Mouse (Mus musculus) heart, adult 2 months (tissue): ENCODE measurements around the gene Map7. TPM values are rescaled to one million over a fixed set of nuclear protein-coding genes. Genes with fewer than 3 reads are reported as not detected.

ENCODE experiments used
- DNase-seq, 2 experiments: peaks; one replicate each; pipeline ENCODE4 v3.0.0; 2021
- H3K27ac ChIP-seq: fragments of 200-600 bp; 2 replicates; pipeline ENCODE4 v1.8.1; 2022
- H3K27me3 ChIP-seq: fragments of 200-500 bp; 2 replicates; pipeline ENCODE4 v1.6.1; 2012; ENCODE audit warnings: mild to moderate bottlenecking, low read length, inconsistent platforms, mixed read lengths; ENCODE audit not compliant: control insufficient read depth, insufficient read depth
- H3K36me3 ChIP-seq: fragments of 200-500 bp; 2 replicates; pipeline ENCODE4 v1.6.1; 2012; ENCODE audit warnings: low read length, inconsistent platforms; ENCODE audit not compliant: control insufficient read depth, insufficient read depth
- H3K4me1 ChIP-seq: fragments of 200-500 bp; 2 replicates; pipeline ENCODE4 v1.6.1; 2011; ENCODE audit warnings: low read length; ENCODE audit not compliant: control insufficient read depth, insufficient read depth
- H3K4me3 ChIP-seq: fragments of 200-600 bp; 2 replicates; pipeline ENCODE4 v1.8.1; 2022
- H3K79me2 ChIP-seq: fragments of 200-500 bp; replicated peaks from 2 replicates; pipeline ENCODE4 v1.6.1; 2012; ENCODE audit warnings: mild to moderate bottlenecking, inconsistent platforms, low read length, moderate library complexity, mixed read lengths; ENCODE audit not compliant: control insufficient read depth, insufficient read depth
- H3K9ac ChIP-seq: fragments of 200-500 bp; 2 replicates; pipeline ENCODE4 v1.6.1; 2012; ENCODE audit warnings: low read depth, mild to moderate bottlenecking, control low read depth, inconsistent platforms, low read length, mixed read lengths
- CTCF ChIP-seq: fragments of 200-600 bp; IDR thresholded peaks from 2 replicates; pipeline ENCODE4 v1.8.1; 2022; ENCODE audit warnings: antibody characterized with exemption, mild to moderate bottlenecking, moderate library complexity
- EP300 ChIP-seq: fragments of 200-500 bp; IDR thresholded peaks from 2 replicates; pipeline ENCODE4 v1.6.1; 2011; ENCODE audit warnings: low read depth, low read length, control low read depth; ENCODE audit not compliant: insufficient read depth
- POLR2A ChIP-seq: fragments of 200-500 bp; IDR thresholded peaks from 2 replicates; pipeline ENCODE4 v1.6.1; 2011; ENCODE audit warnings: mild to moderate bottlenecking, low read depth, low read length, control low read depth; ENCODE audit not compliant: insufficient read depth
- WGBS: fragments of 180-500 bp; shearing (Covaris S2); methylation state at CpG from one replicate; pipeline ENCODE4 v1.1.7; 2018; 5-methylcytosine and 5-hydroxymethylcytosine counted together
- intact Hi-C: fragments of 180-260 bp; cut with DNase I; formaldehyde crosslinking; loops from one replicate; pipeline ENCODE4 v1.15.1; 2025
- polyA plus RNA-seq: library from polyadenylated mRNA; depleted of rRNA; stranded (reverse); fragments of >200 nt; gene quantifications from 2 replicates; pipeline ENCODE4 v1.2.3, GENCODE M21; 2012
- total RNA-seq, 2 experiments: library from RNA; stranded (reverse); gene quantifications; 2 replicates each; pipeline ENCODE4 v1.2.3; 2021

Map7 gene
- total and polyA plus RNA-seq, 3 experiments, result 6.6 to 19.3 (median 17.9) TPM

DNA sequence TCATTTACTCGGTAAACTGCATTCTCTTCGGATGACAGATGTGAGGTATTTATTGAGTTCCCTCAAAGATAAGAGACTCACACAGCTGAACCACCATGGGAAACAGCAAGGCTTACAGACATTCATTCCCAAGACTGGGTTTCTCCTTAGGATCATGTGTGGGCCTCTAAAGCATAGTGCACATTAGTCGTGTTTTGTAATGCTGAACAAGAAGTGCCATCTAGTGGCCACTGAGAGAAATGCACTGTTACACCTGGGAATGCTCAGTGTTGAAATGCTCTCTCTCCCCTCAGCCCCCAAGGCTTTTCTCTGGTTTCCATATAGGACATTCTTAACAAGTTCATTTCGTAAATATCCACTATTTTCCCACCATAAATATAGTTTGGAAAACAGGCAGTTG, 23.0 kb upstream of the Map7 start:
- TF ChIP-seq EP300 (peak; percentile 56; the same call in 1 of the 2 replicates), CTCF (no peak; the same call in 1 of the 2 replicates)
- 40% methylated on average over 4 of the region's 4 CpGs for WGBS
- H3K27me3 ChIP-seq, result no peaks in the 10 kb centered on the region

DNA sequence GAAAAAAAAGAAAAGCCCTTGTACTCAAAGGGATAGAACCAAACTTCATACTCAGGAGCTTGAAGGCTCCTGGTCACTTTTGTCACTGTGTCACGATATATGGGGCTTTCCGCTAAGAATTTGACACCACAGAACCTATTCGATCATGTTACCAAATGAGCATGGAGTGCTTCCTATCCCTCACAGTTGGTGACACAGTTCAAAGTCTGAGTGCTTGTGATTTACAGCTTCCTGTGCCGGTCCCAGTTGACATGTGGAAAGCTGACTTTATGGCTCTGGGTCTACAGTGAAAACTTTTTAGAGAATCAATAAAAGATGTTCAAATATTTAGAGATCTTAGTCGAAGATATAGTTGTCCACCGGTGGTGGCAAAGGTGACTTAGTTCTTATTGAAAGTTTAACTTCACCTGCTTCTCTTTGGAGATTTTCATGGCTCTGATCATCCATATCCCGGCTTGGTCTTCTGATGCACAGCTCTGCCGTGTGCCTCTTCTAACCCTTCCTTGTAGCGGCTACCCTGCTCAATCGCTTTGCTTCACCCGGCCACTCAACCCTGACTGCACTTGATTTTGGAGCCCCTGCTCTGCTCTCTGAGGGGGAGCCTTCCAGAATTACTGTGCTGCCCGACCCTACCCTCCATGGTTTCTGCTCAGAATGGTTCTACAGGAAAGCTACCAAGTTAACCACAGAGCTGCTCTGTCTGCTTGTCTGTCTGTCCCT, 15.2 kb upstream of the Map7 start:
- H3K79me2 ChIP-seq, result no peaks in the 10 kb centered on the region
- peaks cover 1% of the 10 kb centered on the region; the same call in 1 of the 2 replicates for H3K4me1 ChIP-seq
- intact Hi-C loops, result no loop called here
- no peak for TF ChIP-seq CTCF
- no peak overlapping the region for H3K9ac ChIP-seq
- peaks cover 3% of the 10 kb centered on the region; the same call in 1 of the 2 replicates for H3K36me3 ChIP-seq
- H3K4me3 ChIP-seq, result no peak overlapping the region
- no peak overlapping the region for H3K27ac ChIP-seq
- 90% methylated on average over 12 of the region's 12 CpGs for WGBS
- no peak for DNase-seq
- no peaks in the 10 kb centered on the region for H3K27me3 ChIP-seq

More for the DNA sequence above, 23.0 kb upstream of the Map7 start:
- peak; percentile 40 to 48 for DNase-seq
- no peak overlapping the region for H3K4me3 ChIP-seq
- H3K9ac ChIP-seq, result no peak overlapping the region
- H3K79me2 ChIP-seq, result no peaks in the 10 kb centered on the region
- no peaks in the 10 kb centered on the region for H3K36me3 ChIP-seq
- intact Hi-C loops, result loop anchor here (2.0 to 10.0 kb wide), 5 partner anchors 20 to 880 kb away; no protein-coding TSS in a partner anchor
- H3K4me1 ChIP-seq, result peaks cover 2% of the 10 kb centered on the region; the same call in 1 of the 2 replicates
- no peak overlapping the region for H3K27ac ChIP-seq

DNA sequence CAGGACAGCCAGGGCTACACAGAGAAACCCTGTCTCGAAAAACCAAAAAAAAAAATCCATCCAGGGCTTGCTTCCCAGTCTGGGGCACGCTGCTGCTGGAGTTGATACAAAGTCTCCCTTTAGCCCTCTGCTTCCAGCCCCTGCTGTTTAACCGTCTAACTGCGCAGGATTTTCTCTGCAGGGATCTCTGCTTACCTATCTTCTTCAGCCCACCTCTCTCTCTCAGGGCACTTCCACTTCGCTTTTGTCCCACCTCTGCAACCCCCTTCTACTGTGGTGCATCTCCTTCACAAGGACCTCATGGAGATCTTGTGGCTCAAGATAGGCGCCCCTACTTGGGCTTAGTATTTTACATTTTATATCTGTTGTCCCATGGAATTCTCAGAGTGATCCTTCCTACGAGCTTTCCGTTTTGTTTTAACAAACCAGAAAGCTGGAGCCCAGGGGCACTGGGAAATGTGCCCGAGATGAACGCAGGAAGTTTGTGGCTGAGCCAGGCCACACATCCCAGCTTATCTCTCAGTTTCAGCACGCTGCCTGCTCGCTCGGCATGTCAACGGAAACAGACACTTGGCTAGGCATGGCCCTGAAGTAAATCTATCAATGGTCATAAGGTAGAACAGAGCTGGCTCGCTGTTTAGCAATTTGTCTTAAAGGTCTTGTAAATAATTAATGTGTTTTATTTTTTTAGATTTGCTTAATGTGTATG, 12.8 kb upstream of the Map7 start:
- intact Hi-C loops, result no loop called here
- Histone ChIP-seq H3K9ac (no peak overlapping the region), H3K36me3 (peaks cover 3% of the 10 kb centered on the region), H3K79me2 (no peaks in the 10 kb centered on the region; the same call in 1 of the 2 replicates), H3K4me1 (peaks cover 1% of the 10 kb centered on the region; the same call in 1 of the 2 replicates), H3K27ac (no peak overlapping the region), H3K27me3 (no peaks in the 10 kb centered on the region), H3K4me3 (no peak overlapping the region)
- no peak for TF ChIP-seq CTCF
- TF ChIP-seq POLR2A, result no peak
- TF ChIP-seq EP300, result no peak
- peak in 1 of 2 experiments; percentile 42 for DNase-seq
- WGBS, result 27% methylated on average over 15 of the region's 15 CpGs

DNA sequence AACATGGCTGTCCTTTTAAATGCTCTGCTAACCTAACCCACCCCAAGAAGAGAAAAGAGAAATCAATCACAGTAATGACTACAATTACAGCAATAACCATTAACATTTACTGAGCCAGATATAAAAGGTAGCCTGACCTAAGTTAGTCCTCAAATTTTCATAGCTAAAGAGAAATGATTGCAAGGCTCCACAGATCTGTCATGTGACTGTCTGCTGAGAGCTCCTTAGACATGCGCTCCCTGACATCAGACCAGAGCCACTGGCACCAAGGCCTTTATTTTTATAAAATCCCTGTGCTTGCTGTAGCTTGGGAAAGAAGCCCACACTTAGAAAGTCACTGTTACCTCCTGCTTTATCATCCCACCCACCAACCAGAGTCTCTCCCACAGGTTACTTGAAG, 11.8 kb upstream of the Map7 start:
- Histone ChIP-seq H3K9ac (no peak overlapping the region), H3K27ac (no peak overlapping the region), H3K27me3 (no peaks in the 10 kb centered on the region), H3K4me3 (no peak overlapping the region), H3K79me2 (no peaks in the 10 kb centered on the region; the same call in 1 of the 2 replicates), H3K36me3 (peaks cover 3% of the 10 kb centered on the region), H3K4me1 (peaks cover 1% of the 10 kb centered on the region; the same call in 1 of the 2 replicates)
- DNase-seq, result no peak
- intact Hi-C loops, result no loop called here
- 94% methylated on average over 1 of the region's 1 CpGs for WGBS
- TF ChIP-seq EP300 (no peak), POLR2A (no peak), CTCF (no peak)

DNA sequence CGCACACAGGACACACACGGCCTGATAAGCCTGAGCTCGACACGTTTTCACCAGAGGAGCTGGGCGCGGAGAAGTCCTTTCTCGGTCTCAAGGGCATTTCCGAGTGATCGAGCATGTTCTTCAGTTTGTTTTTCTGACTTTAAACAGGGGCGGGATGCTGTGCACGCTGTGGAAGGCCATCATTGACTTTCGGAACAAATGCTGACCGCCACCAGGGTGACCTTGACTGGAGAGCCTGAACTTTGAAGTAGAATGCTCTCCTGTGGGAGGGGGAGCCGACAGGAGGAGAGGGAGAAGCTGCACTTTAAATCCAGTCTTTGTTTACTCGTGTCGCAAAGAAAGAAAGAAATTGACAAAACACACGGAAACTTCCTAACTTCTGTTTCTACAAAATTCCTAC, 6.9 kb upstream of the Map7 start:
- no peaks in the 10 kb centered on the region; the same call in 1 of the 2 replicates for H3K4me1 ChIP-seq
- H3K79me2 ChIP-seq, result no peaks in the 10 kb centered on the region; the same call in 1 of the 2 replicates
- H3K27me3 ChIP-seq, result no peaks in the 10 kb centered on the region
- H3K27ac ChIP-seq, result no peak overlapping the region
- H3K4me3 ChIP-seq, result no peak overlapping the region
- H3K9ac ChIP-seq, result no peak overlapping the region
- no peaks in the 10 kb centered on the region; the same call in 1 of the 2 replicates for H3K36me3 ChIP-seq
- DNase-seq, result no peak
- intact Hi-C loops, result no loop called here
- 71% methylated on average over 17 of the region's 17 CpGs for WGBS
- TF ChIP-seq POLR2A, result no peak
- no peak for TF ChIP-seq CTCF
- no peak for TF ChIP-seq EP300

DNA sequence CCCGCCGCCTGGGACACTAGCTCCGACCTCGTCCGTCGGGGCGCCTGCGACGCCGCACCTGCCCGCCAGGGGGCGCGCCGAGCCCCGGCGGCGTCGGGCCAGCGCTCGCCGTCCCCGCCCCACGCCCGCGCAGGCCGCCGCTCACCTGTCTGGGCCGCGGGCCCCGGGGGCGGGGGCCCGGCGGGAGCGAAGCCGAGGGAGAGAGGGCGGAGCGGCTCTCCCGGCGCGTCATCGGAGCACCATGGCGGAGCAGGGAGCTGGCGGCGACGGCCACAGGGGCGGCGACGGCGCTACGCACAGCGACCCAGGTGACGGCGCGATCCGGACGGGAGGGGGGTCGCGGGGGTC, 476 bp downstream of the Map7 start:
- H3K27me3 ChIP-seq, result peaks cover 3% of the 10 kb centered on the region
- H3K27ac ChIP-seq, result peak overlapping the region; percentile 40
- peak overlapping the region; percentile 72 for H3K9ac ChIP-seq
- intact Hi-C loops, result no loop called here
- TF ChIP-seq EP300, result no peak
- peak; percentile 61 for TF ChIP-seq CTCF
- TF ChIP-seq POLR2A, result no peak
- H3K4me3 ChIP-seq, result peak overlapping the region; percentile 77
- peaks cover 2% of the 10 kb centered on the region; the same call in 1 of the 2 replicates for H3K4me1 ChIP-seq
- no peaks in the 10 kb centered on the region for H3K36me3 ChIP-seq
- 1% methylated on average over 46 of the region's 58 CpGs for WGBS
- no peaks in the 10 kb centered on the region for H3K79me2 ChIP-seq
- DNase-seq, result peak; percentile 66 to 69
